Mouse (Mus musculus): ENCODE results near the gene Cirbp. TPM values are rescaled to one million over a fixed set of nuclear protein-coding genes. Genes with fewer than 3 reads are reported as not detected.

Cirbp gene
- total RNA-seq, 2 experiments from 2014 or later = 60.7 to 76.4 TPM

GRCm38 (mm10) chr10:80149291-80150225 lies 16.2 kb upstream of the Cirbp start:
- peak; percentile 98 to 99 for DNase-seq (ENCODE audit: low spot score in 2 of 2)

DNA sequence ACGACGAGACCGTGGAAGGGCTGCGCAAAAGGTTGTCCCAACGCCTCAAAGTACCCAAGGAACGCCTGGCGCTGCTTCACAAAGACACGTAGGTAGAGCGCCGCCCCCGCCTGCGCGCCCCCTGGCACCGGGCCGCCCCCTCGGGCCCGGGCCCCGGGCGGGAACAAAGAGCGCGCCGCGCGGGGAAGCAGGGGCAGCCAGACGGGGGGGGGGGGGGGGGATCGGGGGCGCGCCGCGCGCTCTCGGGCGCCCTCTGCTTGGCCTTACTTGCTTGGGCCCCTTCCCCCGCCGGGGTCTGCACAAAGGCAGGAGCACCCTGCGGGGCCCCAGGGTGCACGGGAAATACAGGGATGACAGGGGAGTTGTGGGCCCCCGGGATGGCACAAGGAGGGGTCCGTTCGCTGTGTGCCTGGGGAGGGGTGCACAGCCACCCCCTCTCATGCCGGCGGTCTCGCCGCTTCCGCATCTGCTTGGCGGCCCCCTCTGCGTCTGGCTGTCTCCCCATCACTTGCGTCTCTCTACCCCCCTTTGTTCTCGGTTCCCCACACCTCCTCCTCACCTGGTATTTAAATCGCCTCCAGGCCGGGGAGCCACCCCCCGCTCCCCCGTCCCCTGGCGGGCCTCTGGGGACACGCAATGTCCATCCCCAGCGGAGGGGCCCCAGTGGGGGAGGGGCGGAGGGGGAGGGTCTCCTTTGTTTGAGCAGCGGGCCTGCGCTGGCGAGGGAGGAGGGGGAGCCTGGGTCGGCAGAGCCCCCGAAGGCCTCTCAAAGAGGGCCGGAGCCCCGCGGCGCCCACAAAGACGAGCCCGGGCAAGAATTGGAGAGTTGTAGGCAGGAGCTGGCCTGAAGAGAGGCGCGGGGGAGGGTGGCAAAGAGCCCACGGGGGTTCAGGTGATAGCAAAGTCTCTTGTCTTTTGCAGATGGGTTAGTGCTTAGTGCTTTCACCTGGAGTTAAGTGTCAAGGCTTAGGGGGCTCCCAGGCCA lies 15.3 kb upstream of the Cirbp start:
- DNase-seq (ENCODE audit: low spot score in 2 of 2) = no peak

GRCm38 (mm10) chr10:80151211-80152034 lies 14.4 kb upstream of the Cirbp start:
- DNase-seq (ENCODE audit: low spot score in 2 of 2) = no peak

DNA sequence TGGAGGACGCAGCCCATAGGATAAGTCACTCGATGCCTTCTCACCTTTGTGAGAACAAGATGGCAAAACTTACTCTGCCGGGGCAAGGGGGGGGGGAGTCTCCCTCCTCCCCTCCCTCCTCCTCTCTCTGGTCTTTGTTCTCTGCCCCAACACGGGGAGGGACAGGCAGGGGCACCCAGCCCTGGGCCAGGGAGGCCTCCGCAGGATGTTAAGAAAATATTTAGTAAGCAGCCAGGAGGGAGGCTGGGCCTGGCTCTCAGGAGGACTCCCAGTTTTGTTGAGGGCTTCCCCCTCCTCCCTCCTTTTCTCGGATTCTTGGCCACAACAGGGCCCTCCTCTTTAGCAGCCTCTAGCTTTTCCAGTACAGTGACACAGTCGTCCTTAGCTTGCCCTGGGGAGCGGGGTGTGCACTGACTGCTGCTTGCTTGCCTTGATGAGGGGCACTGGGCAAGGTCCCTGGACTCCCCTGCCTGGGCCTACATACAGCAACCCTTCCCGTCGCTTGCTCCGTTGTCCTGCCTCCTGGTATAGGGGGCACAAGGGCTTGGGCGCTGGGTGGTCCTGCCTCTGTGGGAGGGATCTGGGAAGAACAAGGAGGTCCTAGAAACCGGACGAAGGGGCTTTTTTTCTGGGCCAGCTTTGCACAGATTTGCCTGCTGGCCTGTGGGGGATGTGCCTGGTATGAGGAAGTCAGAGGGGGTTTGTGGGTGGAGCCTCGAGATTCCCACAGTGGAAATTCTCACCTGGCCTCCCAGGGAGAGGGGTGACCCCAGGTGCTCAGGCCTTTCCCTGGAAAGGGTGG lies 13.5 kb upstream of the Cirbp start:
- DNase-seq (ENCODE audit: low spot score in 2 of 2) = no peak

DNA sequence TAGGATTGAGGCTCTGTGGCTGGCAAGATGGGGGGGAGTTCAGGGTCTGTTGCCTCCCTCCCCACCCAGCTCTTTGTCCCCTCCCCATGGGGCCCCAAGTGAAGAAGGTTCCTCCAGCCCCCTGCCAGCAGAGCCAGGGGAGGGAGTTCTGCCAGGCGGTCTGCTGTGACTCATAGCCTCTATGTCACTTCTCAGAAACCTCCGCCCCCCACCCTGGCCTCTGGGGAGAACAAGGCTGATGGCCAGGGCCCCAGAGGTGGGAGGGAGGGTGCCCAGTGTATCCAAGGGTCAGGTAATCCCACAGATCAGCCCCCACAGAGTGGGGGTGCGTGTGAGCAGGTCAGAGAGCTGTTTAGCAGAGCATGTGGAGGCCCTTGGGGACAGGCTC lies 12.9 kb upstream of the Cirbp start:
- no peak for DNase-seq (ENCODE audit: low spot score in 2 of 2)

DNA sequence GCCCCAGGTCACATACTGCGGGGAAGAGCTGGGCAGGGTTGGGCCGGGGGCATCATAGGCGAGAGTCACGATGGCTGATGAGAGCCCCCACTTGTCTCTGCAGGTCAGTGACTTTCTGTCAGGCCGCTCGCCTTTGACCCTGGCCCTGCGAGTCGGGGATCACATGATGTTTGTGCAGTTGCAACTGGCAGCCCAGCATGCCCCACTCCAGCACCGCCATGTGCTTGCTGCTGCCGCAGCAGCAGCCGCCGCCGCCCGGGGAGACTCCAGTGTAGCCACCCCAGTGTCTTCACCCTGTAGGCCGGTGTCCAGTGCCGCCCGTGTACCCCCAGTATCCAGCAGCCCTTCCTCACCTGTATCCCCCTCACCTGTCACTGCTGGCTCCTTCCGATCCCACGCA lies 12.1 kb upstream of the Cirbp start:
- DNase-seq (ENCODE audit: low spot score in 2 of 2) = no peak

DNA sequence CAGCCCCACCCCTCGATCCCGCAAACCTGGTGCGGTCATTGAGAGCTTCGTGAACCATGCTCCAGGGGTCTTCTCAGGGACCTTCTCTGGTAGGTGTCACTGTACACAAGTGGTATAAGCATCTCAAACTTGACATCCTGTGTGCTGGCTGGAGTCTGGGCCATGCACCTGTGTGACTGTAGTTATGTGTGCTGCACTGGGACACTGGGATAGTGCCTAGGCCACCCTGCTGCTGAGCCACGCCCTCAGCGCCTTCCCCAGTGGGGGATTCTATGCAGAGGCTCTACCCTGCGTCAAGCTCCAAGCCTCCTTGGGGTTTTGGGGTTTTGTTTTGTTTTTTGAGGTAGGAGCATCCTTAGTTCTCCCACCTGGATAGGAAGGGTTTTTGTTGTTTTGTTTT lies 11.4 kb upstream of the Cirbp start:
- DNase-seq (ENCODE audit: low spot score in 2 of 2) = no peak

DNA sequence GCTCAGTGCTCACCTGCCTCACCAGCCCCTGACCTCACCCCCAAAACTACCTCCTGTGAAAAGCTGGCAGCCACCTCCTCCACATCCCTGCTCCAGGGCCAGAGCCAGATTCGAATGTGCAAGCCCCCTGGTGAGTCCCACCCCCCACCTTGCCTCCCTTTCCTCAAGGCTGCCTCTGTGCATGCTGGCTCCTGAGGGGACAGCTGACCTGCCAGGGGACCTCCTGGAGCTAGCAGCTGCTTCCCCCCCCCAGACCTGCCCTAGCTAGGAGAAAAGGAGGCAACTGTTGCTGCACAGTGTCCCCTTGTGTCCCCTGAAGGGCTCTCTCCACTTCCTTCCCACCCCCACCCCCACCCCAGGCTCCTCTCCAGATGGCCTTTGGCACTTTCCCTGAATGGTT lies 10.5 kb upstream of the Cirbp start:
- no peak for DNase-seq (ENCODE audit: low spot score in 2 of 2)

DNA sequence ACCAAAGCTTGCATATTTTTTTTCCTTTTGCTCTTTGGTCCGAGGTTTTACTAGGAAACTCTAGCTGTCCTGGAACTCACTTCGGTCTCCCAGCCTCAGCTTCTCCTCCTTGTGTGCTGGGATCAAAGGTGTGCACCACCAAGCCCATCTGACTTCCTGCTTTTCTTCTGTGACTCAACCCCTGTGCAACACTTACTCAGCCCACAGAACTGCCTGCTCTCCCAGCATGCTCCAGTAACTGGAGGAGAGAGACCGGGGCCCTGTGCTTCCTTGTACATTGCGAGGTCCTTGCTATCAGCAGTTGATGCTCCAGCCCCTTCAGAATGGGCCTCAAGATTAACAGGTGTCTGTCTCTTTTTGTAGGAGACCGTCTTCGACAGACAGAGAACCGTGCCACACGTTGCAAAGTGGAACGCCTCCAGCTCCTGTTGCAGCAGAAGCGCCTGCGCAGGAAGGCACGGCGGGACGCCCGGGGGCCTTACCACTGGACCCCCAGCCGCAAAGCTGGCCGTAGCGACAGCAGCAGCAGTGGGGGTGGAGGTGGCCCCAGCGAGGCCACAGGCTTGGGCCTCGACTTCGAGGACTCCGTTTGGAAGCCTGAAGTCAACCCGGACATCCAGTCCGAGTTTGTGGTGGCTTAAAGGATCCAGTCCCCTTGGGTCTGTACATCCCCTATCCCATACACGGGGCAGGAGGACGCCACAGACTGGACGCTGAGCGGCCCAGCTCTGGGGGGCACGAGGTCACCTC lies 9.6 kb upstream of the Cirbp start:
- no peak for DNase-seq (ENCODE audit: low spot score in 2 of 2)

GRCm38 (mm10) chr10:80156752-80157053 lies 9.1 kb upstream of the Cirbp start:
- no peak for DNase-seq (ENCODE audit: low spot score in 2 of 2)

DNA sequence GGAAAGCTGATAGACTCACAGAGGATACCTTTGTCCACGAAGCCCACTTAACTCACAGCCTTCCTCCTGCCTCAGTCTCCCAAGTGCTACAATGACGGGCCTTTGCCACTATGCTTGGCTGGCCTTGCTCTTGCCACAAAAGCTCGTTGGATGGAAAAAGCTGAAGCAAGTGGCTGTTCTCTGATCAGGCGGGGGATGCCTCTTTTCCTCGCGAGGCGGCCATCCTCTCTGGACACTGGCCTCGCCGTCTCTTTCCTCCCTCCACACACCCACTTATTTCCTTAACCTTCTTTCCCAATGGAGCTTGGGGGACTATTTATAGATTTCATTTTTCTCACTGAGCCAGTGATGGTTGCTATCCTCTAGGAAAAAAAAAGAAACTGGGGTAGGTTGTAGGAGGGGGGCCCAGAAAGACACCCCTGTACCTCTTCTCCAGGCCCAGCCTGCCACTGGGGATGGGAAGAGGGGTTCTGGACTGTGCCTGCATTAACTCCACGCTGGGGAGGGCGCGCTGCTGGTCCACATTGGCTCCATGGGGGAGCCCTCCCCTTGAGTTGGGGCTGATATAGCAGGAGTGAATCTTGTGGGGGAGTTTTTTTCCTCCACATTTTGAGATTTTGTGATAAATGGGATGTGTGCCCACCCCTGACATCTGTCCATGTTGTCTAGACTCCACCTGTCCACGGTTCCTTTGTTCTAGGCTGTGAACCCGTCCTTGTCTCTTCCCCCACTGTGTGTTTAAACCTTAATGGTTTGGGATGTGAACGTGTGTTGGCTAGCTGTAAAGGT lies 8.4 kb upstream of the Cirbp start:
- DNase-seq (ENCODE audit: low spot score in 2 of 2) = no peak

DNA sequence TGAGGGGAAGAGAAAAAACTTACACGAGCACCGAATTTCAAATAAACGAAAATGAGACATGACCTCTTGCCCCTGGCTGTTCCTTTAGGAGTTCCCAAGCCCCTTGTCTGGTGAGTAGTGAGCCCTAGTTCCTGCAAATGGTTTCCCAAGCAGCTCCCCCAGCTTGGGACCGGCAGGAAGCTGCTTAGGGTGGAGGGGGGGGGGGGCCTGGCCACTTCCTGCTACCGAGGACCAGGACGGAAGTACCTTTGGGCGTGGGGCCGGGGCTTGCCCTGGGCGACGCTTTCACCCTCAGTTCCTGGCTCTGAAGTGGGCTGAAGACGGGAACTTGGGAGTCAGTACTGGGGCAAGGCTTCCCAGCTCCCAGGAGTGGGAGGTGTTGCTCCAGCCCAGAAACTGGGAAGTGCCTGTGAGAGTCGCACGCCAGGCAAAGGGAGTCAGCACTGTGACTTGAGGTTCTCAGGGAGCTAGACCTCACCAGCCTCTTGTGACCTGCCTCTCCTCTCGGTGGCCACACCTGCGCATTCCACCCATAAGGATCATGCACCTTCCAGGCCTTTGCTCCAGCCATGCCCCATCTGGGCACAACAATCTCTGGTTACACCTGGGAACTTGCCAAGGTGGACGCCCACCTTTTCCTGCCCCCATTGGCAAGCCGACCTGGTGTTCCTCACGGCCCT lies 7.3 kb upstream of the Cirbp start:
- DNase-seq (ENCODE audit: low spot score in 2 of 2) = no peak

- DNase-seq (ENCODE audit: low spot score in 2 of 2) = no peak
Observed at GRCm38 (mm10) chr10:80159021-80159560, 6.7 kb upstream of the Cirbp start.

GRCm38 (mm10) chr10:80159561-80160454 lies 6.0 kb upstream of the Cirbp start:
- DNase-seq (ENCODE audit: low spot score in 2 of 2) = peak; percentile 99

GRCm38 (mm10) chr10:80160455-80161371 lies 5.1 kb upstream of the Cirbp start:
- DNase-seq (ENCODE audit: low spot score in 2 of 2) = no peak
